Mouse (Mus musculus) kidney, adult 2 months (tissue): ENCODE measurements around the gene Mmp14.

Experiments
- CTCF ChIP-seq: fragments of 200-500 bp; conservative IDR thresholded peaks from 2 replicates; pipeline ENCODE4 v1.5.1; 2011; ENCODE audit warnings: low read depth, mild to moderate bottlenecking, control low read depth, low read length, moderate library complexity, mixed read lengths; ENCODE audit not compliant: insufficient read depth, insufficient read length
- POLR2A ChIP-seq: fragments of 200-500 bp; IDR thresholded peaks from one replicate; pipeline ENCODE4 v1.6.1; 2011; ENCODE audit warnings: low read depth, low read length, control low read depth

DNA sequence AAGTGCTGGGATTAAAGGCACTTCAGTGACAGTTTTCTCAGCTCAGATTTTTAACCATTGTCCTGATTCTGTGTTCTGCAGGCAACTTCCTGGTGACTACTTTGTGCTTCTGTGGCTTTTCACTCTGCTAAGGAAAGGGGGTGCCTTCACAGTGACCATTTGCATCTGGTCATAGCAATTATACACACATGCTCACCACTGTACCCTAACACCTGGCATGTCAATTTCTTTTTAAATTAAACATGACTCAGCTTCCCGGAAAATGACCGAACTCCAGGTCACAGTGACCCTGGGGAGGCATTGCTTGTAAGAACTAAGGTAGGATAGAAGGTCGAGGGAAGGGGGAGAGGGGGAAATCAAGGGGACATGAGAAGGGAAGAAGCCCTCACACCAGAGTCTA lies 37.6 kb upstream of the Mmp14 start:
- TF ChIP-seq CTCF: no peak
- no peak for TF ChIP-seq POLR2A
